27 mouse cellular contexts compared by ENCODE assay signal in the genomic region with DNA sequence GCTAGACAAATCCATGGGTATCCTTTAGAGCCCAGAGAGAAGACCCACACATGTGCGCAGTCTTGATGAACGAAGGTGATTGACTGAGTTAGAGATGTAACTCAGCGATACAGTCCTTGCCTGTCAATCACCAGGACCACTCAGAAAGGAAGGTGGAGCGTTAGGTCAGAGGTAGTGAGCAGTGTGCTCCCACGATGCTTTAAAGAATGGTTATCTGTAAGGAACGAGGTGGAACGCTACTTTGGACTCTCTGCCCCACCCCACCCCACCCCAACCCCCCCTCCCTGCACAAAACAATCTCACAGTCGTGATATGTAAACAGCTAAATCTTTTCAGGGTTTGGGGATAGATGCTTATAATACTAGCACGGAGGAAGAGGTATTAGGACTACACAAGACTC.
"Had no signal": no experiment of that assay in that cellular context is flagged by ENCODE, and none has a peak within 500 bp of the region (broad histone marks: within the 10 kb centered on the region; RNA-seq: fewer than 3 reads in every experiment).

No protein-coding gene starts in this region.

- H3K27ac ChIP-seq: heart, embryonic 10.5 days; hindbrain, embryonic 13.5 days; hindbrain, embryonic 15.5 days; hindbrain, postnatal 0 days; kidney, embryonic 15.5 days; kidney, postnatal 0 days; limb, embryonic 10.5 days; limb, embryonic 12.5 days; liver, embryonic 13.5 days; liver, embryonic 15.5 days had no signal

- H3K4me3 ChIP-seq: heart, embryonic 10.5 days; heart, embryonic 12.5 days; hindbrain, embryonic 13.5 days; hindbrain, embryonic 15.5 days; kidney, embryonic 15.5 days; layer of hippocampus, adult 2 months; limb, embryonic 10.5 days; limb, embryonic 12.5 days; liver, embryonic 13.5 days; liver, embryonic 15.5 days had no signal

- H3K9ac ChIP-seq: heart, embryonic 12.5 days; hindbrain, embryonic 13.5 days; hindbrain, embryonic 15.5 days; kidney, embryonic 15.5 days; limb, embryonic 12.5 days; liver, embryonic 13.5 days; liver, embryonic 15.5 days; liver, postnatal 0 days had no signal

- H3K4me2 ChIP-seq: heart, embryonic 12.5 days; hindbrain, embryonic 13.5 days; hindbrain, embryonic 15.5 days; kidney, embryonic 15.5 days; limb, embryonic 12.5 days; liver, embryonic 11.5 days; liver, embryonic 13.5 days; liver, embryonic 15.5 days had no signal

- DNase-seq: gastrocnemius, postnatal 14 days; gastrocnemius, postnatal 36 days; heart, adult 18-20 months; heart, postnatal 10 days; heart, postnatal 36 days; kidney, adult 11 months; kidney, adult 2 months; kidney, adult 9 months; kidney, postnatal 25 days; kidney, postnatal 4 days; layer of hippocampus, postnatal 36 days; liver; liver, embryonic 13.5 days; liver, postnatal 0 days had no signal

- H3K27me3 ChIP-seq: heart, embryonic 12.5 days; hindbrain, embryonic 13.5 days; kidney, embryonic 15.5 days; limb, embryonic 12.5 days; liver, embryonic 13.5 days; liver, embryonic 15.5 days had no signal

- ATAC-seq: hindbrain, postnatal 0 days; inflammation-experienced regulatory T-cells, adult 6 months; liver, postnatal 0 days had no signal

- H3K9me3 ChIP-seq: heart, embryonic 10.5 days; heart, embryonic 12.5 days; hindbrain, embryonic 13.5 days; hindbrain, embryonic 15.5 days; kidney, embryonic 15.5 days; limb, embryonic 10.5 days; limb, embryonic 12.5 days; liver, embryonic 13.5 days; liver, embryonic 15.5 days had no signal

- H3K36me3 ChIP-seq: heart, embryonic 10.5 days; heart, embryonic 12.5 days; hindbrain, embryonic 13.5 days; hindbrain, embryonic 15.5 days; kidney, embryonic 15.5 days; limb, embryonic 10.5 days; limb, embryonic 12.5 days; liver, embryonic 13.5 days; liver, embryonic 15.5 days had no signal

- H3K4me1 ChIP-seq: hindbrain, embryonic 15.5 days; limb, embryonic 12.5 days; liver, embryonic 13.5 days; liver, embryonic 15.5 days had no signal
